8 mouse cellular contexts compared by ENCODE assay signal in genomic region chr11:20112006-20112740, GRCm38 (mm10). TPM values are rescaled to one million over a fixed set of nuclear protein-coding genes. Genes with fewer than 3 reads are reported as not detected.
DNase-seq lines count a peak whose midpoint lies in the region; ATAC-seq lines count a peak whose summit lies in the region.

No protein-coding gene starts in this region.

- H3K9me3 ChIP-seq in hindbrain, embryonic 10.5 days = no peaks in the 10 kb centered on the region
- H3K9me3 ChIP-seq in lung, embryonic 16.5 days (ENCODE audit: control insufficient read depth, low read length) = no peaks in the 10 kb centered on the region

- peak; percentile 79 for ATAC-seq in lung, embryonic 16.5 days (ENCODE audit: low read depth)

- peaks cover 18% of the 10 kb centered on the region for H3K4me1 ChIP-seq in hindbrain, embryonic 10.5 days (replicated peaks)
- peaks cover 9% of the 10 kb centered on the region for H3K4me1 ChIP-seq in lung, embryonic 16.5 days (replicated peaks; ENCODE audit: control insufficient read depth, insufficient read depth, low read length)

- peaks cover 26% of the 10 kb centered on the region for H3K36me3 ChIP-seq in hindbrain, embryonic 10.5 days
- H3K36me3 ChIP-seq in lung, embryonic 16.5 days (ENCODE audit: control insufficient read depth, insufficient read depth, low read length) = 0 out of 2 replicates have a peak, but pooled peaks cover 2% of the 10 kb centered on the region

- H3K27ac ChIP-seq in hindbrain, embryonic 10.5 days = peak overlapping the region; percentile 94
- H3K27ac ChIP-seq in lung, embryonic 16.5 days (ENCODE audit: low read length) = peak overlapping the region; percentile 95

- peak overlapping the region; percentile 93 for H3K9ac ChIP-seq in lung, embryonic 16.5 days (ENCODE audit: low read length)

- H3K4me2 ChIP-seq in lung, embryonic 16.5 days (ENCODE audit: low read depth, low read length) = peak overlapping the region; percentile 75

- peak overlapping the region; percentile 90 for H3K4me3 ChIP-seq in hindbrain, embryonic 10.5 days
- H3K4me3 ChIP-seq in lung, embryonic 16.5 days (ENCODE audit: low read length) = peak overlapping the region; percentile 94

- H3K27me3 ChIP-seq in hindbrain, embryonic 10.5 days (ENCODE audit: insufficient read depth, poor library complexity, severe bottlenecking) = no peaks in the 10 kb centered on the region
- no peaks in the 10 kb centered on the region for H3K27me3 ChIP-seq in lung, embryonic 16.5 days (ENCODE audit: control insufficient read depth, insufficient read depth, low read depth, low read length)

- 1% methylated on average over 48 of the region's 50 CpGs for WGBS in hindbrain, embryonic 10.5 days
- under 1% methylated on average over 40 of the region's 50 CpGs for WGBS in lung, embryonic 16.5 days

- DNase-seq in NIH3T3 (ENCODE audit: low read depth) = peak; percentile 81
- DNase-seq in cerebellum, adult 8-10 months = peak; percentile 63
- peak; percentile 50 to 72 for DNase-seq in frontal cortex, adult 2 months (ENCODE audit: extremely low spot score in 1 of 2, low spot score in 1 of 2)
- DNase-seq in hindbrain, embryonic 10.5 days (ENCODE audit: low spot score) = peak; percentile 85
- peak; percentile 72 for DNase-seq in layer of hippocampus, adult 9-10 months (ENCODE audit: low spot score)
- peak; percentile 45 for DNase-seq in ovary, postnatal 10 days (ENCODE audit: low spot score)
- peak; percentile 71 to 75 for DNase-seq in thymus, postnatal 10 days (ENCODE audit: low spot score in 2 of 2)

RNA-seq across cellular contexts. Expression of gene Actr2, which starts 0.5 kb away (rescaled TPM):
- polyA plus RNA-seq in frontal cortex, adult 2 months (2012; rRNA removed) = 123 and 145 TPM in 2 replicates
- polyA plus RNA-seq in hindbrain, embryonic 10.5 days (2016; fragmentation: Nextera tagmentation; extraction: Ambion mirVana) = 104 and 111 TPM in 2 replicates
- polyA plus RNA-seq in lung, embryonic 16.5 days (2015; fragmentation: Nextera tagmentation; extraction: Ambion mirVana) = 111 and 120 TPM in 2 replicates

Comparison
In these comparisons a context has a peak if more than half of its experiments do, and no peak if none do; other contexts are left out.
1. Peak in every context shown above with its lines: DNase-seq, ATAC-seq, H3K4me3 ChIP-seq and H3K27ac ChIP-seq.